In genomic region chr15:79470583-79470982, GRCm38 (mm10) we compare ENCODE assay signal across 9 mouse cellular contexts. TPM values are rescaled to one million over a fixed set of nuclear protein-coding genes. Genes with fewer than 3 reads are reported as not detected.
DNase-seq lines count a peak whose midpoint lies in the region; ATAC-seq lines count a peak whose summit lies in the region.
"Had no signal": no experiment of that assay in that cellular context is flagged by ENCODE, and none has a peak within 500 bp of the region (broad histone marks: within the 10 kb centered on the region; RNA-seq: fewer than 3 reads in every experiment).

No protein-coding gene starts in this region.

- no peaks in the 10 kb centered on the region for H3K4me1 ChIP-seq in kidney, embryonic 14.5 days (ENCODE audit: control insufficient read depth, insufficient read depth, low read length)
- H3K4me1 ChIP-seq in forebrain, embryonic 10.5 days: peaks cover 15% of the 10 kb centered on the region
- H3K4me1 ChIP-seq in neural tube, embryonic 15.5 days: peaks cover 5% of the 10 kb centered on the region; the same call in 1 of the 2 replicates

- peaks cover 7% of the 10 kb centered on the region; the same call in 1 of the 2 replicates for H3K27me3 ChIP-seq in kidney, embryonic 14.5 days (ENCODE audit: control insufficient read depth, insufficient read depth, low read length)
- peaks cover 14% of the 10 kb centered on the region for H3K27me3 ChIP-seq in forebrain, embryonic 10.5 days (ENCODE audit: poor library complexity, severe bottlenecking)
- peaks cover 9% of the 10 kb centered on the region; the same call in 1 of the 2 replicates for H3K27me3 ChIP-seq in neural tube, embryonic 15.5 days (replicated peaks)

- 33% methylated on average over 17 of the region's 17 CpGs for WGBS in kidney, embryonic 14.5 days
- 29% methylated on average over 17 of the region's 17 CpGs for WGBS in forebrain, embryonic 10.5 days
- WGBS in neural tube, embryonic 15.5 days: 35% methylated on average over 17 of the region's 17 CpGs

- H3K36me3 ChIP-seq in kidney, embryonic 14.5 days (ENCODE audit: control insufficient read depth, insufficient read depth, low read length): no peaks in the 10 kb centered on the region
- no peaks in the 10 kb centered on the region for H3K36me3 ChIP-seq in forebrain, embryonic 10.5 days (replicated peaks)
- H3K36me3 ChIP-seq in neural tube, embryonic 15.5 days: no peaks in the 10 kb centered on the region
- H3K36me3 ChIP-seq: G1E had no signal

- no peak overlapping the region for H3K27ac ChIP-seq in kidney, embryonic 14.5 days (ENCODE audit: low read depth, low read length)
- no peak overlapping the region for H3K27ac ChIP-seq in forebrain, embryonic 10.5 days
- no peak overlapping the region for H3K27ac ChIP-seq in neural tube, embryonic 15.5 days (replicated peaks)

- peak overlapping the region; percentile 21 for H3K4me2 ChIP-seq in kidney, embryonic 14.5 days (replicated peaks; ENCODE audit: low read depth, low read length)
- peak overlapping the region; percentile 50 for H3K4me2 ChIP-seq in neural tube, embryonic 15.5 days

- H3K9ac ChIP-seq in kidney, embryonic 14.5 days (ENCODE audit: low read depth, low read length): no peak overlapping the region
- H3K9ac ChIP-seq in neural tube, embryonic 15.5 days (replicated peaks): peak overlapping the region; percentile 20; the same call in 1 of the 2 replicates

- peak overlapping the region; percentile 11; the same call in 1 of the 2 replicates for H3K4me3 ChIP-seq in kidney, embryonic 14.5 days (ENCODE audit: low read length)
- H3K4me3 ChIP-seq in forebrain, embryonic 10.5 days: peak overlapping the region; percentile 42
- H3K4me3 ChIP-seq in neural tube, embryonic 15.5 days (replicated peaks): peak overlapping the region; percentile 24

- no peaks in the 10 kb centered on the region for H3K9me3 ChIP-seq in kidney, embryonic 14.5 days (ENCODE audit: control insufficient read depth, low read length)
- H3K9me3 ChIP-seq in forebrain, embryonic 10.5 days: peaks cover under 1% of the 10 kb centered on the region; the same call in 1 of the 2 replicates
- H3K9me3 ChIP-seq in neural tube, embryonic 15.5 days (replicated peaks): no peaks in the 10 kb centered on the region
- H3K9me3 ChIP-seq: G1E had no signal

- ATAC-seq in kidney, embryonic 14.5 days (ENCODE audit: low FRiP score, low TSS enrichment): no peak
- no peak for ATAC-seq in neural tube, embryonic 15.5 days (ENCODE audit: low FRiP score)
- no peak for ATAC-seq in megakaryocyte, adult 5-6 weeks (ENCODE audit: poor library complexity, severe bottlenecking)

- no peak for DNase-seq in kidney, adult 11 months
- DNase-seq in forebrain, embryonic 10.5 days (ENCODE audit: extremely low spot score, low spot score): no peak
- peak; percentile 10 for DNase-seq in kidney, postnatal 14 days
- DNase-seq in thymus, postnatal 10 days (ENCODE audit: low spot score in 2 of 2): no peak
- no peak for DNase-seq in right cerebral cortex, postnatal 36 days (ENCODE audit: low spot score in 2 of 2)

RNA-seq across cellular contexts. Expression of gene Csnk1e, which starts 15.2 kb away (rescaled TPM):
- polyA plus RNA-seq in kidney, embryonic 14.5 days (2014; fragmentation: Nextera tagmentation; extraction: Ambion mirVana): 88.8 and 107 TPM in 2 replicates
- 117 and 123 TPM in 2 replicates for polyA plus RNA-seq in forebrain, embryonic 10.5 days (2016; fragmentation: Nextera tagmentation; extraction: Ambion mirVana)
- polyA plus RNA-seq in neural tube, embryonic 15.5 days (2015; fragmentation: Nextera tagmentation; extraction: Ambion mirVana): 178 and 216 TPM in 2 replicates
- 33.3 and 39.4 TPM in 2 replicates for total RNA-seq in megakaryocyte, adult 5-6 weeks (2015)
- 29.3 and 32.0 TPM in 2 replicates for total RNA-seq in megakaryocyte, adult 5-6 weeks (2017)
- polyA plus RNA-seq: G1E had no signal

RNA-seq across cellular contexts. Expression of gene Kcnj4, which starts 34.5 kb away (rescaled TPM):
- polyA plus RNA-seq in kidney, embryonic 14.5 days (2014; fragmentation: Nextera tagmentation; extraction: Ambion mirVana): 0.23 TPM in 1 of 2 replicates, not detected in the other
- polyA plus RNA-seq in forebrain, embryonic 10.5 days (2016; fragmentation: Nextera tagmentation; extraction: Ambion mirVana): not detected in 2 replicates
- not detected in 2 replicates for polyA plus RNA-seq in neural tube, embryonic 15.5 days (2015; fragmentation: Nextera tagmentation; extraction: Ambion mirVana)
- total RNA-seq in megakaryocyte, adult 5-6 weeks (2015): not detected in 2 replicates
- total RNA-seq in megakaryocyte, adult 5-6 weeks (2017): not detected in 2 replicates
- polyA plus RNA-seq: G1E had no signal

RNA-seq across cellular contexts. Expression of gene Kdelr3, which starts 45.6 kb away (rescaled TPM):
- polyA plus RNA-seq in kidney, embryonic 14.5 days (2014; fragmentation: Nextera tagmentation; extraction: Ambion mirVana): 38.2 and 40.1 TPM in 2 replicates
- polyA plus RNA-seq in forebrain, embryonic 10.5 days (2016; fragmentation: Nextera tagmentation; extraction: Ambion mirVana): 7.4 and 7.5 TPM in 2 replicates
- 18.5 and 23.9 TPM in 2 replicates for polyA plus RNA-seq in neural tube, embryonic 15.5 days (2015; fragmentation: Nextera tagmentation; extraction: Ambion mirVana)
- not detected in 2 replicates for total RNA-seq in megakaryocyte, adult 5-6 weeks (2015)
- not detected in 2 replicates for total RNA-seq in megakaryocyte, adult 5-6 weeks (2017)
- polyA plus RNA-seq: G1E had no signal
